Mouse (Mus musculus) forelimb bud, embryonic 11.5 days (tissue): Measurements from ENCODE around the gene Smarcc2.

ENCODE experiments used
- DNase-seq: peaks from one replicate; pipeline ENCODE4 v3.0.0-alpha.2; 2012; ENCODE audit warnings: low read depth, low spot score

Smarcc2 gene

DNA sequence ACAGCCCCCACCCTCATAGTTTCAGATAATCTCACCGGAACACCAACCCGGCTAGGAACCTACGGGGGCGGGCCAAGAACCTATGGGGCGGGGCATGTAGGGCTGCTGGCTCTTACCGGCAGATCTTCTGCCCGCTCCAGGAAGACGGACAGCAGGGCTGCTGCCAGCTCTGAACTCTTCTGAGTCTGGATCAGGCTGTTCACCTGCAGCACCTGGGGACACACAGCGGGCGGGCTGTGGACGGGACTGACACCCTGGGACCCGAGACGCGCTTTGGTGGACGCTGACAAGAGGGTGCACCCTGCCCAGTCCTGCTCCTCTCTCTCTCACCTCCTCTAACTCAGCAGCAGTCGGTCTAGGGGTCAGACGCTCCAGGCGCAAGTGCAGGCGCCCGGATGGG lies 57.0 kb downstream of the Smarcc2 start:
- no peak for DNase-seq

- DNase-seq, result no peak
These were observed 57.6 kb downstream of the Smarcc2 start for GRCm38 (mm10) chr10:128516677-128517076.

DNA sequence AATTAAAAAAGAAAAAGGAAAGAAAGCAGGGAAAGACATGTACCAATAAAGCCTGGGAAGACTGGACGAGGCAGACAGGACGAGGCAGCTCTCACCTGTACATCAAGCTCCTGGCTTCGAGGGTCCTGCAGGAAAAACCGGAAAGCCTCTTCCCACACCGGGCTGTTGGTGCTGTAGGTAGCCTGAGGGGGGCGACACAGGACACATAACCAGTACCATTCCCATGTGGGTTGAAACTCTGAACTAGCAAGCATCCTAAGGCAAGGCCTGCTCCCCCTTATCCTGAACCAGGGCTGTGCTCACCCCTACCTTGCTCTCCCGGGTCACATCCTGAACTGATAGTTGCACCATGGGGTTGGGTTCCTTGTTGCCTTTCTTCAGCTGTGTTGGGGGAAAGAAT lies 59.8 kb downstream of the Smarcc2 start:
- DNase-seq, result no peak

DNA sequence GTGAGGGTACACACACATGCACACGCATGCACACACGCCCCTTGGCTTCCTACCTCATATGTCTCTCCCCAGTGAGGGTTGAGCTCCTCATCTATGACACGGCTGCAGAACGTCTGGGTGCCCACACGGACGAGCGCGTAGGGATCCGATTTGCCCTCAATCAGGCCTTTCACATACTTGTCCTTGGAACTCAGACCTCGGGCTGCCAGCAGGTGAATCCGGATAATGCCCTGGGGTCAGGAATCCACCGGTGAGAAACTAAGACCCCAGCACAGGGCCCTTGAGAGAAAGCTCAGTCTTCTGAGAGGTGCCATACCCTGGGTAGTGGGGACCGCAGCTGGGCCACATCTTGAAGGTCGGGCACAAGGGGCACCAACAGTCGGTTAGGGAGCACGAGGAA lies 61.5 kb downstream of the Smarcc2 start:
- DNase-seq, result no peak

- no peak for DNase-seq
These were observed 63.3 kb downstream of the Smarcc2 start for GRCm38 (mm10) chr10:128522351-128522750.

DNA sequence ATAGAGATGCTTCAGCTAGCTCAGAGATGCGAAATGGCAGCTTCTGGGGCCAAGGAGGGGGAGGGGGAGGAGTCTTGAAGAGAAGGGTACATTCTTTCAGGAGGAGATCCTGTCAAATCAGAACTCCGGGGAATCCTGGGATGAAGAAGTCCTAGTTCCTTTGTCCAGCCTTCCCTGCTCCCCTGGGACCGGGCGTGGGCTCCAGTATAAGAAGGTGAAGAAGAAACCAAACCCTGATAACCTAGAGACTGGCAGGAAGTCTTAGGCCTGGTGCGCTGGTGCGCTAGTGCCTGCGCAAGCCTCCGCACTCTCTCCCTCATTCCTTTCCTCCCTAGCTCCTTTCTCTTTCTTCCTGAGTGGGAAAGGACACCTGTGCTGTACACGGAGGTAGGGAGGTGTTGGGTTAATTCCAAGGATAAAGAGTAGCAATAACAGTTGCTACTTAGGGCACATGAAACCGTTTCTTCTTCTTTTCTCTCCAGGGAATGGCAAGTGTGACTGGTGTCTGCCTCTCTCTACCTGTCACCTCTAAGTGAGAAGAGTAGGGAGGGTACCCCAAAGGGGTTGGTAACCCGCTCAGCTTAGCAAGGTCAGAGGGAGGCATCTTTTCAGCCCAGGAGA lies 65.2 kb downstream of the Smarcc2 start:
- no peak for DNase-seq

GRCm38 (mm10) chr10:128524732-128525662 lies 65.9 kb downstream of the Smarcc2 start:
- peak; percentile 47 for DNase-seq

- peak; percentile 97 for DNase-seq
These were observed 66.7 kb downstream of the Smarcc2 start, which contains the start of gene Esyt1 for GRCm38 (mm10) chr10:128525671-128526308. Gene Esyt1 (minus strand): TSS chr10:128525871.

DNA sequence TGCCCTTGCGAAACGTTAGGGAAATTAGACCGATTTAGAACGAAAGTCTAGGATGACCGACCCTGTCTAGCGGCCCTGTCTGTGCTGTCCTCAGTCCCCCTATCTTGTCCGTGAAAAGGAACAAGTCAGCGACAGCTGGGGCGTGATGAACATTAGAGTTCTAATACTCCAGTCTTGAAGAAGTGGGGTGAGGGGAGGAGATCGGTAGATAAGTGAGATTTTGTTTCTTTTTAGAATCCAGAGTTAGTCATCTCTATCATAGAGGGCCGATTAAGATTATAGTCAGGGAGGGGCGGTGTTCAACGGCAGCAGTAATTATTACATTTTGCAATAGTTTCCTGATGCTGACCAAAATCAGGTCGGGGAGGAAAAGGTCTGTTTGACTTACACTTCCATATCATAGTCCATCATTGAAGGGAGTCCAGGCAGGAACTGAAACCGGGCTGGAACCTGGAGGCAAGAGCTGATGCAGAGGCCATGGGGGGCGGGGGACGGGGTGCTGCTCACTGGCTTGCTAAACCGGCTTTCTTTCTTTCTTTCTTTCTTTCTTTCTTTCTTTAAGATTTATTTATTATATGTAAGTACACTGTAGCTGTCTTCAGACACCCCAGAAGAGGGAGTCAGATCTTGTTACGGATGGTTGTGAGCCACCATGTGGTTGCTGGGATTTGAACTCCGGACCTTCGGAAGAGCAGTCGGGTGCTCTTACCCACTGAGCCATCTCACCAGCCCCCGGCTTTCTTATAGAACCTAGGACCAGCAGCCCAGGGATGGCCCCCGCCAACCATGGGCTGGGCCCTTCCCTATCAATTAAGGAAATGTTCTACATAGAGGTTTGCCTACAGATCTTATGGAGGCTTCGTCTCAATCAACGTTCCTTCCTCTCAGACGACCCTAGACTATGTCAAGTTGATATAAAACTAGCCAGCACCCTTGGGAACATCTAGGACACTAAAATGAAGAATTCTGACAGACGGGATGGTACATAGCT lies 67.6 kb downstream of the Smarcc2 start:
- DNase-seq, result no peak

GRCm38 (mm10) chr10:128535206-128535605 lies 76.2 kb downstream of the Smarcc2 start:
- DNase-seq, result no peak

DNA sequence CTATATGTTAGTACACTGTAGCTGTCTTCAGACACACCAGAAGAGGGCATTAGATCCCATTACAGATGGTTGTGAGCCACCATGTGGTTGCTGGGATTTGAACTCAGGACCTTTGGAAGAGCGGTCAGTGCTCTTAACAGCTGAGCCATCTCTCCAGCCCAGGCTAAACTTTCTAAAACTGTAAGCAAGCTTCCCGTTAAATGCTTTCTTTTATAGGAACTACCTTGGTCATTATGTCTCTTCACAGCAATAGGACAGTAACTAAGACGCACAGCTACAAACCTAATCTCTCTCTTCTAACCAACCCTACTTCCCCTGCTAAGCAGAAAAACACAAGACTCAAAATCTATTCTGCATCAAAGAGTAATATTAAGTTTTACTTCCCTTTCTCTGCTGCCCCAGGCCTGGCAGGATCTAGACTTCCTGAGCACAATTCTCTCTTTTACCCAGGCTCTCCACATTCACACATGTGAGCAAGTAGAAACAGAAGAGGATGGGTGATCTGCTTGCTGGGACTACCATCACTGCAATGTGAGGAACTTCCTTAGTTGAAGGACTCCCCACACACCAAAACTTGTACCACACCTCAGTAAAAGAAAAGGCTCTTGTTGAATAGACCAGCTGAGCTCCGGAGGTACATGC lies 76.7 kb downstream of the Smarcc2 start:
- DNase-seq, result no peak

- DNase-seq, result peak; percentile 90
These were observed 77.4 kb downstream of the Smarcc2 start for GRCm38 (mm10) chr10:128536266-128536940.

DNA sequence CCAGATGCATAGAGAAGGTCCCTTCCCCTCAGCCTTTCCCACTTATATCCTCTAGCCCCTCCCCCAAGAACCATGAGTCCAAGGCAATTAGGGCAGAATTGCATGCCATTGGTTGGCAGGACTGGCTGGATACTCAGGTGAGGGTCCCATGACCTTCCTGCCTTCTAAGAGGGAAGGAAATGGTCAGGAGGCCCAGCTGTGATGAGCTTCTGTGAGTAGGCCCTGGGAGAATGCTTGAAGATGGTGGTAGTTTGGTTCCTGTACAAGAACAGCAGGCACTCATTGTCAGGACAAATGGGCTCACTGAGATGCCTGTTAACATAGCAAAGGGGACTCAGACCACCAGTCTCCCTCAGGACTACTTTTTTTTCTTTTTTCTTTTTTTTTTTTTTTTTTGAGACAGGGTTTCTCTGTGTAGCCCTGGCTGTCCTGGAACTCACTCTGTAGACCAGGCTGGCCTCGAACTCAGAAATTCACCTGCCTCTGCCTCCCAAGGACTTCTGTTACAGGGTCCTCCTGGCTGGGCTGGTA lies 79.4 kb downstream of the Smarcc2 start:
- no peak for DNase-seq
